Mouse (Mus musculus) ES-Bruce4 (cell line): ENCODE results near the gene Atg4a-ps.

ENCODE experiments used
- CTCF ChIP-seq: IDR thresholded peaks from one replicate; pipeline ENCODE4 v1.8.1; 2011; ENCODE audit warnings: low read depth, low read length
- EP300 ChIP-seq: IDR thresholded peaks from 2 replicates; pipeline ENCODE4 v1.6.1; 2011; ENCODE audit warnings: low read depth, low read length; ENCODE audit not compliant: insufficient read depth

- TF ChIP-seq CTCF = no peak
- TF ChIP-seq EP300 = no peak
Measured at GRCm38 (mm10) chr3:103641301-103641700, 4.6 kb downstream of the Atg4a-ps start.
